Mouse (Mus musculus): Measurements from ENCODE around the gene Wipf1. TPM values are rescaled to one million over a fixed set of nuclear protein-coding genes. Genes with fewer than 3 reads are reported as not detected.

The Wipf1 gene
- total RNA-seq, 2 experiments from 2014 or later, result 6.3 to 7.9 TPM

GRCm38 (mm10) chr2:73440319-73440718 is 89.2 kb downstream of the Wipf1 start:
- no peak for DNase-seq (ENCODE audit: low spot score)

- no peak for DNase-seq (ENCODE audit: low spot score)
These were observed 92.6 kb downstream of the Wipf1 start for GRCm38 (mm10) chr2:73436976-73437375.

GRCm38 (mm10) chr2:73435847-73436246 is 93.7 kb downstream of the Wipf1 start:
- no peak for DNase-seq (ENCODE audit: low spot score)

GRCm38 (mm10) chr2:73431959-73432396 is 97.6 kb downstream of the Wipf1 start:
- no peak for DNase-seq (ENCODE audit: low spot score)

- peak; percentile 42 for DNase-seq (ENCODE audit: low spot score)
These were observed 100.6 kb downstream of the Wipf1 start for GRCm38 (mm10) chr2:73428803-73429468.

GRCm38 (mm10) chr2:73427293-73427692 is 102.2 kb downstream of the Wipf1 start:
- peak; percentile 31 for DNase-seq (ENCODE audit: low spot score)

- no peak for DNase-seq (ENCODE audit: low spot score)
These were observed 103.7 kb downstream of the Wipf1 start for GRCm38 (mm10) chr2:73425822-73426221.

- DNase-seq (ENCODE audit: low spot score), result no peak
These were observed 109.8 kb downstream of the Wipf1 start for GRCm38 (mm10) chr2:73419730-73420129.

GRCm38 (mm10) chr2:73419285-73419684 is 110.2 kb downstream of the Wipf1 start:
- DNase-seq (ENCODE audit: low spot score), result peak; percentile 24

GRCm38 (mm10) chr2:73415892-73416291 is 113.6 kb downstream of the Wipf1 start:
- no peak for DNase-seq (ENCODE audit: low spot score)

- DNase-seq (ENCODE audit: low spot score), result no peak
These were observed 119.5 kb downstream of the Wipf1 start for GRCm38 (mm10) chr2:73410076-73410475.

- DNase-seq (ENCODE audit: low spot score), result no peak
These were observed 121.9 kb downstream of the Wipf1 start for GRCm38 (mm10) chr2:73407662-73408061.

GRCm38 (mm10) chr2:73406336-73406915 is 123.1 kb downstream of the Wipf1 start:
- no peak for DNase-seq (ENCODE audit: low spot score)

GRCm38 (mm10) chr2:73404980-73405379 is 124.6 kb downstream of the Wipf1 start:
- no peak for DNase-seq (ENCODE audit: low spot score)

- DNase-seq (ENCODE audit: low spot score), result no peak
These were observed 125.1 kb downstream of the Wipf1 start for GRCm38 (mm10) chr2:73404442-73404841.

GRCm38 (mm10) chr2:73403385-73404013 is 126.0 kb downstream of the Wipf1 start:
- DNase-seq (ENCODE audit: low spot score), result no peak

- no peak for DNase-seq (ENCODE audit: low spot score)
These were observed 127.8 kb downstream of the Wipf1 start for GRCm38 (mm10) chr2:73401689-73402088.

GRCm38 (mm10) chr2:73397476-73397875 is 132.1 kb downstream of the Wipf1 start:
- DNase-seq (ENCODE audit: low spot score), result no peak

- DNase-seq (ENCODE audit: low spot score), result no peak
These were observed 132.7 kb downstream of the Wipf1 start for GRCm38 (mm10) chr2:73396828-73397325.

- DNase-seq (ENCODE audit: low spot score), result no peak
These were observed 134.0 kb downstream of the Wipf1 start for GRCm38 (mm10) chr2:73395516-73395915.

- DNase-seq (ENCODE audit: low spot score), result no peak
These were observed 135.1 kb downstream of the Wipf1 start for GRCm38 (mm10) chr2:73394476-73394875.

- DNase-seq (ENCODE audit: low spot score), result no peak
These were observed 136.8 kb downstream of the Wipf1 start for GRCm38 (mm10) chr2:73392772-73393171.

- DNase-seq (ENCODE audit: low spot score), result no peak
These were observed 139.6 kb downstream of the Wipf1 start for GRCm38 (mm10) chr2:73389951-73390350.

Data from gastrocnemius, adult 18-20 months (tissue).